Mouse (Mus musculus) heart, adult 2 months (tissue): ENCODE measurements around the gene 4931428F04Rik. TPM values are rescaled to one million over a fixed set of nuclear protein-coding genes. Genes with fewer than 3 reads are reported as not detected.

Experiments used
- DNase-seq, 2 experiments: peaks; one replicate each; pipeline ENCODE4 v3.0.0; 2021
- H3K27ac ChIP-seq: fragments of 200-600 bp; 2 replicates; pipeline ENCODE4 v1.8.1; 2022
- H3K27me3 ChIP-seq: fragments of 200-500 bp; 2 replicates; pipeline ENCODE4 v1.6.1; 2012; ENCODE audit warnings: mild to moderate bottlenecking, low read length, inconsistent platforms, mixed read lengths; ENCODE audit not compliant: control insufficient read depth, insufficient read depth
- H3K36me3 ChIP-seq: fragments of 200-500 bp; 2 replicates; pipeline ENCODE4 v1.6.1; 2012; ENCODE audit warnings: low read length, inconsistent platforms; ENCODE audit not compliant: control insufficient read depth, insufficient read depth
- H3K4me1 ChIP-seq: fragments of 200-500 bp; 2 replicates; pipeline ENCODE4 v1.6.1; 2011; ENCODE audit warnings: low read length; ENCODE audit not compliant: control insufficient read depth, insufficient read depth
- H3K4me3 ChIP-seq: fragments of 200-600 bp; 2 replicates; pipeline ENCODE4 v1.8.1; 2022
- H3K79me2 ChIP-seq: fragments of 200-500 bp; replicated peaks from 2 replicates; pipeline ENCODE4 v1.6.1; 2012; ENCODE audit warnings: mild to moderate bottlenecking, inconsistent platforms, low read length, moderate library complexity, mixed read lengths; ENCODE audit not compliant: control insufficient read depth, insufficient read depth
- H3K9ac ChIP-seq: fragments of 200-500 bp; 2 replicates; pipeline ENCODE4 v1.6.1; 2012; ENCODE audit warnings: low read depth, mild to moderate bottlenecking, control low read depth, inconsistent platforms, low read length, mixed read lengths
- CTCF ChIP-seq: fragments of 200-600 bp; IDR thresholded peaks from 2 replicates; pipeline ENCODE4 v1.8.1; 2022; ENCODE audit warnings: antibody characterized with exemption, mild to moderate bottlenecking, moderate library complexity
- EP300 ChIP-seq: fragments of 200-500 bp; IDR thresholded peaks from 2 replicates; pipeline ENCODE4 v1.6.1; 2011; ENCODE audit warnings: low read depth, low read length, control low read depth; ENCODE audit not compliant: insufficient read depth
- POLR2A ChIP-seq: fragments of 200-500 bp; IDR thresholded peaks from 2 replicates; pipeline ENCODE4 v1.6.1; 2011; ENCODE audit warnings: mild to moderate bottlenecking, low read depth, low read length, control low read depth; ENCODE audit not compliant: insufficient read depth
- WGBS: fragments of 180-500 bp; shearing (Covaris S2); methylation state at CpG from one replicate; pipeline ENCODE4 v1.1.7; 2018; 5-methylcytosine and 5-hydroxymethylcytosine counted together
- intact Hi-C: fragments of 180-260 bp; cut with DNase I; formaldehyde crosslinking; loops from one replicate; pipeline ENCODE4 v1.15.1; 2025
- long read RNA-seq: library from polyadenylated mRNA; stranded (forward); transcript quantifications from one replicate; pipeline ENCODE4 v2.0.0, GENCODE M21; 2021
- polyA plus RNA-seq: library from polyadenylated mRNA; depleted of rRNA; stranded (reverse); fragments of >200 nt; gene quantifications from 2 replicates; pipeline ENCODE4 v1.2.3, GENCODE M21; 2012; rRNA removed
- total RNA-seq, 2 experiments: library from RNA; stranded (reverse); gene quantifications; 2 replicates each; pipeline ENCODE4 v1.2.3; 2021

The 4931428F04Rik gene
- total RNA-seq (1 to 10 TPM; 1.1 to 1.2 TPM), polyA plus RNA-seq (2.1 and 3.5 TPM in 2 replicates)
- long read RNA-seq, partial matches to known transcripts, result 1 of 2 reads
- long read RNA-seq, other reads (novel, unspliced or antisense), result 0 of 2 reads

DNA sequence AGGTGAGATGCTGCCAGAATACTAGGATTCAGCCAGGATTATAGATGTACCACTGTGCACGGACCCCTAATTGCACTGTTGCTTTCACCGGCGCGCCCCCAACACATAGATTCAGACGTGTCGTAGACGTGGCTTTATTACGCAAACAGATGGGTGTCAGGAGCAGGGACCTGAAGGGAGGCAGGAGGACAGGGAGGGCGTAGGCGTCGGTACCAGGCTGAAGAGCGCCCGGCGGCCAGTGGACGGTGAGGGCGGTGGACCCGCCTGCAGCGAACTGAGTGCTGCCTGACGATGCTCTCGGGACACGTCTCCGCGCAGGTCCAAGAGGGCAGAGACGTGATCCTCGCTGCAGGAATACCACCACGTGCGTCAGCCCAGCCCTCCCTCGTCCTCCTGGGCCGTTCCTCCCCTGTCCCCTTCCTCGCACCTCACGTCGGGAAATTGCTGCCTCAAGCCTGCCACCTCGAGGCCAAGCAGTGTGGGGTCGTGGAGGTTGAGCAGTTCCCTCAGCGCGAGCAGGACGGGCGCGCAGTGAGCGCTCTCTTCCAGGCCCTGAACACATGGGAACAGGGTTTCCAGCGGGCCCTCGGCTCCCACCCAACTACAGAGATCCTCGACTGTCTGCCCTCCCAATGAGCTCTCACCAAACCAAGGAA is at the start of gene 4931428F04Rik:
Gene 4931428F04Rik (minus strand): TSS at position 60 of the 656 bp plus-strand sequence.
- Histone ChIP-seq H3K9ac (peak within 1 kb of the TSS; percentile 68), H3K36me3 (no peaks in the 10 kb centered on the region), H3K27ac (peak within 1 kb of the TSS; percentile 84), H3K4me1 (peaks cover 11% of the 10 kb centered on the region), H3K4me3 (peak within 1 kb of the TSS; percentile 61), H3K27me3 (no peaks in the 10 kb centered on the region), H3K79me2 (no peaks in the 10 kb centered on the region)
- 7% methylated on average over 43 of the region's 43 CpGs for WGBS
- DNase-seq, result no peak
- TF ChIP-seq CTCF (peak; percentile 56), POLR2A (no peak)
- intact Hi-C loops, result loop anchor here (2.0 to 10.0 kb wide), 4 partner anchors 35 to 635 kb away; partner anchors contain the start of genes B3gnt9 and D230025D16Rik

DNA sequence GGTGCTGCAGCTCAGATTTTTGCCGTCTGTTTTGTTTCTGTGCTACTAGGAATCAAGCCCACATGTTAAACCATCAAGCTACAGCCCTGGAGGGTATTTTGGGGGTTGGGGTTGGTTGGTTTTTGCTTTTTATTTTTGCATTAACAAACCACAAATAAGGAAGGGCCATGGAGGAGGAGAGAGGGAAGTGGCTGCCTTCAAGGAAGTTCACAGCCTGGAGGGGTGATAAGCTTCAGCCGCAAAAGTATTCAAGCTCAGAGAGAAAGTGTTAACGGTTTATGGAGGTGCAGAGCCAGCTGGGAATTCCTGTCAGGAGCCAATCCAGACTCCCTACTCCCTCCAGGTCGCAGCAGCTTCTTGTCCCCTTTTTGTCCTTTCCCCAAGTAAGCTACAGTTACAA is 49.3 kb upstream of the 4931428F04Rik start:
- Histone ChIP-seq H3K27ac (no peak overlapping the region; the same call in 1 of the 2 replicates), H3K4me1 (peaks cover 17% of the 10 kb centered on the region), H3K27me3 (no peaks in the 10 kb centered on the region), H3K9ac (no peak overlapping the region), H3K4me3 (no peak overlapping the region), H3K79me2 (no peaks in the 10 kb centered on the region), H3K36me3 (peaks cover 7% of the 10 kb centered on the region)
- TF ChIP-seq POLR2A (no peak), EP300 (no peak), CTCF (no peak)
- DNase-seq, result no peak
- WGBS, result 32% methylated on average over 4 of the region's 4 CpGs
- intact Hi-C loops, result no loop called here

DNA sequence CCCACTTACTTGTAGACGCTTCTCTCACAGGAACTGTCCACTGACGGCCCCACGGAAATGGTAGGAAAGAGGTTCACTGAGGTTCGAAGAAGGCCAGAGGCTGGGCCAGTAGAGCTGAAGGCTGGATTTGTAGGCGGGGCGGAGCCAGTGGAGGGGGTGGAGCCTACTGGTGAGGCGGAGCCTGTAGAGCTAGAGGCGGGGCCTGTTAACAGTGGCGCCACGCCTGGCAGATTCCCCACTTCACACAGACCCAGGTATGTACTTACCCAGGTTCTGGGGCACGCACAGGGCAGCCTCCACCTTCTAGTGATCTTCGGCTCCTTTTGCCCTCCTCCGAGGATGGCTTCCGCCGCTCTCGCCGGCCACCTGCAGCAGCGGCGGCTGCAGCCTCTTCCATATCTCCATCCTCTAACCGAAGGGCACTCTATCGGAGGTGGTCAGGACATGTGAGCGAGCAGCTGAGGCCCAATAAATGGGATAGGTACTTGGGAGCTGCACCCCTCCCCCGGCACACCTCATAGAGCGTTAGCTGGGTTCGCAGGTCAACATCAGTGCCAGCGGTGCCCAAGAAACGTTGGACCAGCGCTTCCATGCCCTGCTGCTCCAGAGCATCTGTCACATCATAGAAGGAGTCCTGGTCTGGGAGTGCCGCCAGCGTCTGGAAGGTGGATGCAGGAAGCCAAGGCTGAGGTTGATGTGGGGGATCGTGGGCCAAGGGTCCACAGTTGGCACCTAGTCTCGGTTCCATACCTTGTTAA is 46.9 kb upstream of the 4931428F04Rik start:
- H3K27me3 ChIP-seq, result no peaks in the 10 kb centered on the region
- H3K9ac ChIP-seq, result no peak overlapping the region
- no peaks in the 10 kb centered on the region for H3K79me2 ChIP-seq
- DNase-seq, result no peak
- 88% methylated on average over 32 of the region's 32 CpGs for WGBS
- H3K36me3 ChIP-seq, result peaks cover 7% of the 10 kb centered on the region
- no peak overlapping the region for H3K27ac ChIP-seq
- intact Hi-C loops, result no loop called here
- no peak overlapping the region for H3K4me3 ChIP-seq
- H3K4me1 ChIP-seq, result peaks cover 17% of the 10 kb centered on the region
- no peak for TF ChIP-seq POLR2A
- no peak for TF ChIP-seq CTCF
- TF ChIP-seq EP300, result no peak

DNA sequence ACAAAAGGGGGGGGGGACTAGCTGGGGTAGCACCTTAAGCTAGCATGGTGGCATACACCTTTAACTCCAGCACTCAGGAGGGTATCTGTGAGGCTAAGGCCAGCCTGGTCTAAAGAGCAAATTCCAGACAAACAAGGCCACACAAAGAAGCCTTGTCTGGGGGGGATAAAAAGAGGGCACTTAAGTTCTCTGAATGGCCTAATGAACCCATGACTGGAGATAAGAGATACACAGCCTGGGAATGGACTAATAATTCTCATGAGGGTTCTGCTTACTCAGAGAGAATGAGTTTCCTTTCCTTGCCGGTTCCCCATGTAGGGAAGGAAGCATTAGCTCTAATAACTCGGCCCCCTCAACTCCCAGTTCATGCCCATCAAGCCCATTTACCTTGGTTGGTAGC is 42.9 kb upstream of the 4931428F04Rik start:
- H3K27ac ChIP-seq, result no peak overlapping the region
- intact Hi-C loops, result no loop called here
- H3K27me3 ChIP-seq, result no peaks in the 10 kb centered on the region
- no peak for DNase-seq
- no peaks in the 10 kb centered on the region for H3K79me2 ChIP-seq
- no peaks in the 10 kb centered on the region for H3K36me3 ChIP-seq
- no peak overlapping the region for H3K9ac ChIP-seq
- TF ChIP-seq POLR2A, result no peak
- no peak for TF ChIP-seq EP300
- no peak for TF ChIP-seq CTCF
- no peak overlapping the region for H3K4me3 ChIP-seq
- 23% methylated on average over 2 of the region's 2 CpGs for WGBS
- H3K4me1 ChIP-seq, result no peaks in the 10 kb centered on the region

DNA sequence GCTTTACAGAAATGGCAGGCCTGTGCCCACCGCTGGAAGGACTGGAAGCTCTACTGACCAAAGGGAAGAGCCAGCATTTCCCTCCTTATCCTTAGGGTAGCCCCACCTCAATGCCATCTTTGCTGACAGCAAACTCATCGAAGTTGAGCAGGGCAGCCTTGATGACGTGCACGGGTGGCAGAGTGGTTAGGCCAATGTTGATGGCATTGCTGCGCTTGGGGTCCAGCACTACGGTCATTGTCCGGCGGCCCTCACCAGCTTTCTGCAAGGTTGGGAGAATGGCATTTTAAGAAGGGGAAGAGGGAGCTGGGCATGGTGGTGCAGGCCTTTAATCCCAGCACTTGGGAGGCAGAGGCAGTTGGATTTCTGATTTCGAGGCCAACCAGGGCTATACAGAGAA is 42.3 kb upstream of the 4931428F04Rik start:
- H3K79me2 ChIP-seq, result no peaks in the 10 kb centered on the region
- H3K36me3 ChIP-seq, result no peaks in the 10 kb centered on the region
- no peak overlapping the region for H3K9ac ChIP-seq
- no peak overlapping the region for H3K4me3 ChIP-seq
- no peak for DNase-seq
- no peaks in the 10 kb centered on the region for H3K27me3 ChIP-seq
- H3K4me1 ChIP-seq, result peaks cover 4% of the 10 kb centered on the region
- TF ChIP-seq EP300 (no peak), CTCF (no peak), POLR2A (no peak)
- intact Hi-C loops, result no loop called here
- WGBS, result 95% methylated on average over 9 of the region's 9 CpGs
- H3K27ac ChIP-seq, result no peak overlapping the region

DNA sequence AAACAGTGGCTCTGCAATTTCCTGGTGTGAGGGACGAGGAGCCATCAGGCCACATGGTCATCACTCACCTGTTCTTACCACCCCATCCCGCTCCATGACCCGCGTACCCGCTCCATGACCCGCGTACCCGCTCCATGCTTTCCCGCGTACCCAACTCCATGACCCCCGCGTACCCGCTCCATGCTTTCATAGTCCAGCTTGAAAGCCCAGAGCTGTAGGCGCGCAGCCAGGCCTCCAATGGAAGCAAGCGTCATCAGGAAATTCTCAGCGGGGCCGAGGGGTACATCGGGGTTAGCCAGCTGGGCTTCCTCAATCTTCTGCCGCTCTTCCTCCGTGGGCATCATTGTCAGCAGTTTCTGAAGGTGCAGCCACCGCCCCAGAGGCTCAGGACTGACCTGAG is 41.8 kb upstream of the 4931428F04Rik start:
- Histone ChIP-seq H3K36me3 (no peaks in the 10 kb centered on the region), H3K27ac (no peak overlapping the region), H3K9ac (no peak overlapping the region), H3K27me3 (no peaks in the 10 kb centered on the region), H3K79me2 (no peaks in the 10 kb centered on the region), H3K4me1 (peaks cover 6% of the 10 kb centered on the region), H3K4me3 (no peak overlapping the region)
- WGBS, result 91% methylated on average over 22 of the region's 22 CpGs
- no peak for TF ChIP-seq POLR2A
- no peak for TF ChIP-seq CTCF
- no peak for TF ChIP-seq EP300
- no peak for DNase-seq
- intact Hi-C loops, result no loop called here
